Mouse (Mus musculus): ENCODE data around the gene H6pd. TPM values are rescaled to one million over a fixed set of nuclear protein-coding genes. Genes with fewer than 3 reads are reported as not detected.

H6pd gene
- polyA plus RNA-seq, 1 experiment = 5.7 TPM

DNA sequence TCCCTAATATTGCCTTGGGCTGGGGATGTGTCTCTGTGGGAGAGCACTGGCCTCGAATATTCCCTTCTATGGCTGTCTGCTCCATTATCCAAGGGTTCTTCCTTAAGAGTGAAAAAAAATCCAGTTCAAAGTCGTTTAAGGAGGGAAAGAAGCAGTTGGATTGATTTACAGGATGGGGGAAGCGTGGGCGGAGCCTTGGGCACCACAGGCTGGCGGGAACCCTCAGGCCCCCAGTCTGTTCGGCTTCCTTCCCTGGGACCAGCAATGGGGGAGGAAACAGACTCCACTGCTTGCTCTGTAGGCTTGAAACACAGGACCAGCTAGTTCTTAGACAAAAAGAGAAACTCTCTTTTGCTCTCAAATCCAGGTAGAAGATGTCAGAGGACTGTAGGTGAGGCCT lies 40.3 kb downstream of the H6pd start:
- Histone ChIP-seq H3K27ac (ENCODE audit: insufficient read depth, low read length) (no peak overlapping the region), H3K4me3 (ENCODE audit: insufficient read depth, low read length) (no peak overlapping the region), H3K4me1 (ENCODE audit: control insufficient read depth, insufficient read depth, low read length) (no peaks in the 10 kb centered on the region)
- TF ChIP-seq POLR2A (IDR thresholded peaks at IDR 0.05; ENCODE audit: extremely low read depth, insufficient read depth, low read length) (no peak), CTCF (IDR thresholded peaks at IDR 0.05; ENCODE audit: extremely low read depth, insufficient read depth, low read length) (no peak)

DNA sequence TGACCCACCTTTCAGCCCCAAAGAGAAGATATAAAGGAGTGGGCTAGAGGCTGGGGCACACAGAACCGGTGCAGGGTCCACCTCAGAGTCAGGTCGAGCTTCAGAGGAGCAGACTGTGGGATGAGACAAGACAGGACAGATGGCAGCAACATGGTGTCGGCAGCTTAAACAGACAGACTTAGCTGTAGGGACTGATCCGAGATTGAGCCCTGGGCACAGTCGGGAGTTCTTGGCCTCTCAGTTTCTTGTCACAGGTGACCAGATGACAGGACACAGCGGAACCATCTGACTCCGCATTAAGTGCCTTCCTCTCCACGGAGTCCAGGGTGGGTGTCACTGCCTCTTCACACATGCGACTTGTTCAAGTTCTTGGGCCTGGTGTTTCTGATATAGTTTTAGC lies 41.9 kb downstream of the H6pd start:
- Histone ChIP-seq H3K4me3 (ENCODE audit: insufficient read depth, low read length) (no peak overlapping the region), H3K27ac (ENCODE audit: insufficient read depth, low read length) (no peak overlapping the region), H3K4me1 (ENCODE audit: control insufficient read depth, insufficient read depth, low read length) (no peaks in the 10 kb centered on the region)
- TF ChIP-seq CTCF (IDR thresholded peaks at IDR 0.05; ENCODE audit: extremely low read depth, insufficient read depth, low read length) (no peak), POLR2A (IDR thresholded peaks at IDR 0.05; ENCODE audit: extremely low read depth, insufficient read depth, low read length) (no peak)

DNA sequence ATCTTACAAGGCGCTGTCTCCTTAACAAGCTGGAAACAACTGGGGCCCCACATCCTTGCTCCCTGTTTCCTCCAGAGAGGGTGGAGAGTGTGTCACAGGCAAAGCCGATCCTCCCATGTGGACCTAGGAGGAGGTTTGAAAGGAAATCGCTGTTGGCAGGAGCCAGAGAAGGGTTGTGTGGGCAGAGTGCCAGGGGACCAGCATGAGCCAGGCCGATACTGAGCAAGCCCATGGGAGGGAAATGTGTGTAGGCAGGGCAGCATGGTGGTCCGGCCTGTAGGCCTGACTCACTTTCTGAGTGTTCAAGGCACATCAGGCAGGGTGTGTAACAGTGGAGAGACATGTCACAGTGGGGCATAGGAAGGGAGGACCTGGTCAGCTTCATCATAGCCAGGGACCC lies 42.6 kb downstream of the H6pd start:
- TF ChIP-seq CTCF (IDR thresholded peaks at IDR 0.05; ENCODE audit: extremely low read depth, insufficient read depth, low read length) = no peak
- H3K27ac ChIP-seq (ENCODE audit: insufficient read depth, low read length) = no peak overlapping the region

DNA sequence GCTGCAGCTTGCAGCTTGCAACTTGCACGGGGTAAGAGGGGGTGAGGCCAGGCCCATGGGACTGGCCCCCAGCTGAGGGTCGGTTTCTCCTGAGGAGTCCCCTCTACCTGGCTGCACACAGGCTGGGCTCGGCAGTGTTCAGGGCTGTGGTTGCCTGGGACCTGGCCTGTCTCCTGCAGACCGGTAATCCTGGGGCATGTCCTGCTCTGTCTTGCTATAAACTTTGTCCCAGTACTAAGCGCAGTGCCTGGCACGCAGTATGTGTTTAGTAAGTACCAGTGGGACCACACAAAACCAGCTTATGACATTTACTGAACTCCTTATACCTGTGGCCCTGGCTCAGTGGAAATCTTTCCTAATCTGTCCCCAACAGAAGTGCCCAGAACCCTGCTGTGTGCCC lies 43.2 kb downstream of the H6pd start:
- Histone ChIP-seq H3K4me3 (ENCODE audit: insufficient read depth, low read length) (no peak overlapping the region), H3K4me1 (ENCODE audit: control insufficient read depth, insufficient read depth, low read length) (no peaks in the 10 kb centered on the region), H3K27ac (ENCODE audit: insufficient read depth, low read length) (no peak overlapping the region)
- TF ChIP-seq POLR2A (IDR thresholded peaks at IDR 0.05; ENCODE audit: extremely low read depth, insufficient read depth, low read length) (no peak), CTCF (IDR thresholded peaks at IDR 0.05; ENCODE audit: extremely low read depth, insufficient read depth, low read length) (no peak)

More for the DNA sequence above, 42.6 kb downstream of the H6pd start:
- Histone ChIP-seq H3K4me3 (ENCODE audit: insufficient read depth, low read length) (no peak overlapping the region), H3K4me1 (ENCODE audit: control insufficient read depth, insufficient read depth, low read length) (no peaks in the 10 kb centered on the region)

DNA sequence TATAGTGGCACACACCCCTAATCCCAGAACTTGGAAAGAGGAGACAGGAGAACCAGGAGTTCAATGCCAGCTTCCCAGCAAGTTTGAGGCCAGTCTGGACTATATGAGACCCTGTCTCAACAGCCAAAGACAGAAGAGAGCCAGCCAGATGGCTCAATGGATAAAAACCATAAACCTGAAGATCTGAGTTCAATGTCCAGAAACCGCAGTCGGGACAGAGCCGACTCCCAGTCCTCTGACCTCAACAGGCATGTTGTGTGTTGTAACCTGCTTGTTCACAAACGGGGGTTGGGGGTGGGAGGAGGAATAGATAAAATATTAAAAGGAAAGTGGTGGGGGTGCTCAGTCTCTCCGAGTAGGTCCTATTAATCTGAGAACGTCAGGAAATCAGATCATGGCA lies 43.6 kb downstream of the H6pd start:
- TF ChIP-seq CTCF (IDR thresholded peaks at IDR 0.05; ENCODE audit: extremely low read depth, insufficient read depth, low read length) (no peak), POLR2A (IDR thresholded peaks at IDR 0.05; ENCODE audit: extremely low read depth, insufficient read depth, low read length) (no peak)
- H3K27ac ChIP-seq (ENCODE audit: insufficient read depth, low read length) = no peak overlapping the region
- no peak overlapping the region for H3K4me3 ChIP-seq (ENCODE audit: insufficient read depth, low read length)
- H3K4me1 ChIP-seq (ENCODE audit: control insufficient read depth, insufficient read depth, low read length) = no peaks in the 10 kb centered on the region

- TF ChIP-seq CTCF (IDR thresholded peaks at IDR 0.05; ENCODE audit: extremely low read depth, insufficient read depth, low read length) = no peak
- no peak for TF ChIP-seq POLR2A (IDR thresholded peaks at IDR 0.05; ENCODE audit: extremely low read depth, insufficient read depth, low read length)
- no peaks in the 10 kb centered on the region for H3K4me1 ChIP-seq (ENCODE audit: control insufficient read depth, insufficient read depth, low read length)
- H3K27ac ChIP-seq (ENCODE audit: insufficient read depth, low read length) = no peak overlapping the region
- H3K4me3 ChIP-seq (ENCODE audit: insufficient read depth, low read length) = no peak overlapping the region
Observed at GRCm38 (mm10) chr4:149964770-149965169, 44.1 kb downstream of the H6pd start.

GRCm38 (mm10) chr4:149964285-149964684 lies 44.5 kb downstream of the H6pd start:
- no peak overlapping the region for H3K4me3 ChIP-seq (ENCODE audit: insufficient read depth, low read length)
- H3K4me1 ChIP-seq (ENCODE audit: control insufficient read depth, insufficient read depth, low read length) = no peaks in the 10 kb centered on the region
- TF ChIP-seq POLR2A (IDR thresholded peaks at IDR 0.05; ENCODE audit: extremely low read depth, insufficient read depth, low read length) = no peak
- no peak for TF ChIP-seq CTCF (IDR thresholded peaks at IDR 0.05; ENCODE audit: extremely low read depth, insufficient read depth, low read length)
- H3K27ac ChIP-seq (ENCODE audit: insufficient read depth, low read length) = no peak overlapping the region

GRCm38 (mm10) chr4:149960391-149960790 lies 48.4 kb downstream of the H6pd start:
- TF ChIP-seq CTCF (IDR thresholded peaks at IDR 0.05; ENCODE audit: extremely low read depth, insufficient read depth, low read length) (no peak), POLR2A (IDR thresholded peaks at IDR 0.05; ENCODE audit: extremely low read depth, insufficient read depth, low read length) (no peak)
- Histone ChIP-seq H3K4me1 (ENCODE audit: control insufficient read depth, insufficient read depth, low read length) (no peaks in the 10 kb centered on the region), H3K27ac (ENCODE audit: insufficient read depth, low read length) (no peak overlapping the region), H3K4me3 (ENCODE audit: insufficient read depth, low read length) (no peak overlapping the region)

GRCm38 (mm10) chr4:149959816-149960215 lies 49.0 kb downstream of the H6pd start:
- H3K27ac ChIP-seq (ENCODE audit: insufficient read depth, low read length) = no peak overlapping the region
- H3K4me3 ChIP-seq (ENCODE audit: insufficient read depth, low read length) = no peak overlapping the region
- no peak for TF ChIP-seq POLR2A (IDR thresholded peaks at IDR 0.05; ENCODE audit: extremely low read depth, insufficient read depth, low read length)
- TF ChIP-seq CTCF (IDR thresholded peaks at IDR 0.05; ENCODE audit: extremely low read depth, insufficient read depth, low read length) = no peak
- H3K4me1 ChIP-seq (ENCODE audit: control insufficient read depth, insufficient read depth, low read length) = no peaks in the 10 kb centered on the region

- no peak overlapping the region for H3K4me3 ChIP-seq (ENCODE audit: insufficient read depth, low read length)
- H3K27ac ChIP-seq (ENCODE audit: insufficient read depth, low read length) = no peak overlapping the region
- TF ChIP-seq CTCF (IDR thresholded peaks at IDR 0.05; ENCODE audit: extremely low read depth, insufficient read depth, low read length) (peak; percentile 99), POLR2A (IDR thresholded peaks at IDR 0.05; ENCODE audit: extremely low read depth, insufficient read depth, low read length) (no peak)
- H3K4me1 ChIP-seq (ENCODE audit: control insufficient read depth, insufficient read depth, low read length) = peaks cover 2% of the 10 kb centered on the region; the same call in 1 of the 2 replicates
Observed at GRCm38 (mm10) chr4:149958566-149958965, 50.3 kb downstream of the H6pd start.

DNA sequence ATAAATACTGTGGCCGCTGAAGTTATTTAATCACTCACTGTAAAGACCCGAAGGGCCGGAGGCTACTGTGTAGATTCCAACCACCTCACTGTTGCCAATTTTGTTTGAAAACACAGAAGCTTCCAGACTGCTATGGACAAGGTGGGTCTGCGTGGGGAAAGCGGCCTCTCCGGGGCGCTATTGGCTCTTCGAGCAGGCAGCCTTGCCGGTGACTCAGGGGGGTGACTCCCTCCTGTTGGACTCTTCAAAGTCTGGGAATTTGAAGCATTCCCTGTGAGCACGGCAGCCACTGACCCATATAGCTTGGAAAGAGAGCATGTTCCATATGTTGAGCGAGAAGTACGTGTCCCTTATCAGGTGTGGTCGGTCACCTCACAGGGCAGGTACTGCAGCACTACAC lies 52.8 kb downstream of the H6pd start:
- Histone ChIP-seq H3K4me3 (ENCODE audit: insufficient read depth, low read length) (no peak overlapping the region), H3K4me1 (ENCODE audit: control insufficient read depth, insufficient read depth, low read length) (peaks cover 2% of the 10 kb centered on the region; the same call in 1 of the 2 replicates), H3K27ac (ENCODE audit: insufficient read depth, low read length) (no peak overlapping the region)
- TF ChIP-seq CTCF (IDR thresholded peaks at IDR 0.05; ENCODE audit: extremely low read depth, insufficient read depth, low read length) (no peak), POLR2A (IDR thresholded peaks at IDR 0.05; ENCODE audit: extremely low read depth, insufficient read depth, low read length) (no peak)
